Mouse (Mus musculus) CD8-positive naive resting alpha-beta T cell, adult 2 months (primary cell): ENCODE results near the gene Cav3.

Experiments
- DNase-seq, 2 experiments: peaks; one replicate each; pipeline ENCODE4 v3.0.0; 2022; ENCODE audit warnings: low read depth in 2 of 2, low spot score in 2 of 2

The Cav3 gene

GRCm38 (mm10) chr6:112459341-112459749 is at the start of gene Cav3:
Gene Cav3, plus strand, starts transcription at chr6:112459505.
- no peak for DNase-seq

- DNase-seq = no peak
These were observed 40.0 kb upstream of the Cav3 start for GRCm38 (mm10) chr6:112419333-112419732.

GRCm38 (mm10) chr6:112420883-112421282 is 38.4 kb upstream of the Cav3 start:
- no peak for DNase-seq

DNA sequence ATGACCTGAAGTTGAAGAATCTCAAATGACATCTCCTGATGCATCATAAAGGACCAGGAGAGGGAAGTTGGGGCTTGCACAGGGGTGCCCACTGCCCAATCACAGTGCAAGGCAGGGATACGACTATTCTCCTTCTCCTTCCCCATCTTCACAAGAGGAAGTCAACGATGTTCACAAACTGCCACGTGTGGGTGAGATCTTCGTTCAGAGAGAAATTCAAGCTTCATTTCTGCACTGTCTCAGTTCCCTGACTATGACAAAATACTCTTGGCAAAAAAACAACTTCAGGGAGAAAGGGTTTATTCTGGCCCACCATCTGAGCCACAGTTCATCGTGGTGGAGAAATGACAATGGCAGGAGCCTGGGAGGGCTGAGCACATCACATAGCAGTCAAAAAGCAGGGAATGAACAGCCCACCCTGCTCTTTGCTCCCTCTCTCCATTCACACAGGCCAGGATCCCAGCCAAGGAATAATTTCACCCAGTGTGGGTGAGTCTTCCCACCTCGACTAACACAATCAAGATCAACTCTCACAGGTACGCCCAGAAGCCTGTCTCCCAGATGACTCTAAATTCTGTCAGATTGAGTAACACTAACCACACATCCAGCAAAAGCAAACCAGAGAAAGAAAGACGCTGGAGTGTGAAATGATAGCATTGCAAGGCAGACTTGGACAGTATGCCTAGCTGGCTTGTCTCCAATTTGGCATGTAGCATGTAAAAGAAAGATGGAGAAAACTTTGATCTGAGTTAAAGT is 35.4 kb upstream of the Cav3 start:
- DNase-seq = no peak

DNA sequence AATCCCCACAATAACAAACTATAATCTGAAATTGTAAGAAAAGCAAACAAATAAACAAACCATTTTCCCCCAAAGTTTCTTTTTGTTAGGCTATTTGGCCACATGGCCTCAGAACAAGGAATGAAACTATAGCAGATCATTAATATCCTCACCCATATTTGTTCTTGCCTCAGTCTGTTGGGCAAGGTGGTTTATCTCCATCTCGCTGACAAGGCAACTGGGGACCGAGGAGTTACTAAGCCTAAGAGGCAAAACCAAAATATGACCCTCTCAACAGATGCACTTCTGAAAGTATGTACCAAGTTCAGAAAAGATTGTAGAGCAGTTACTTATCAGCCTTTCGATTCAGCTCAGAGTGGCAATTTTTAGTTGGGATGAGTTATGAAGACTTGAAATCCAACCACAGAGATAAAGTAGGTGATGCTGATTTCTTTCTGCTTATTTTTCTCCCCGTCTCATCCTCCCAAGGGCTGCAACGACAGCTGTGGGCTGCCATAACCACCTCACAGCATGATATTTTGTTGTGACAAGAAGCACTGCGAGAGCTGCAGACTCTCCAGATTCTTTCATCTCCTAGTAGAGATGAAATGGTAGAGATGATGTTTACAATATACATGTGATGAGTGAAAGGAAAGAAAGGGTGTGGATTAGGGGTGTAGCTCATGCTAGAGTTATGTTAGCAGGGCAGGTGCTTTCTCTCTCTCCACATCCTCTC is 33.1 kb upstream of the Cav3 start:
- no peak for DNase-seq

- no peak for DNase-seq
These were observed 13.6 kb upstream of the Cav3 start for GRCm38 (mm10) chr6:112445675-112446074.

DNA sequence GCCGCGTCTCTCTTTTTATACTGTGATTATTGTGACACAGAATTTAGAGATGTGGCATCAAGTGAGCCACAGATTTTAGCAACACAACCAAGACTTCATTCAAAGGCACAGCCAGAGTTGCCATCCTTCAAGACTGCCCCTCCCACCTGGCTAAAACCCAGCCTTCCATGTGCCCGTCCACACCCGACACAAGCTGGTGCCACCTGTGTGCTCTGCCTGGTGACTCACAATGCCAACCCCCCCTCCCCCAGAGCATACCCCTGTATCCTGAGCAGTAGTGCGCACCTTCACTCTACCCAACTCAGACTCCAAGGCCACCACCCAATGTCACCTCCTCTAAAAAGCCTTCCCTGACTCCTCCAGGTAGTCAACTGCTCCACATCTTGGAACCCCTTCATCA is 2.2 kb downstream of the Cav3 start:
- no peak for DNase-seq

DNA sequence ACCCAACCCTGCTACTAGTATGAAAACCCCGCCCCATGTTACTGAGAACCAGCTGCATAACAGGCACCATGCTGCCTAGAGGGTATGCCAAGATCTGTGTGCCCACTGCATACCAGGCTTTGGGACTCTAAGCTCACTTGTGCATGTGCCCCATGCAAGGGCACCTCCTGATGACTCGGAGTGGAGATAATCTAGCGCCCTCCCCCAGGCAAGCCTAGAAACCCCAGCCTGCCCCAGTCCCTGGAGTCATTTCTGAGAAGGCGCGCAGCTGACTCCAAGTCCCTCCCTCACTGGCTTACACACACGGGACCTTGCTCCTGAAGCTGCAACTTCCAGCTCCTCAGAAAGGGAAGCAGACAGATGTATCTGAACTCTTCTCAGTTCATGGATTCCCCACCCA is 4.0 kb downstream of the Cav3 start:
- DNase-seq = no peak

DNA sequence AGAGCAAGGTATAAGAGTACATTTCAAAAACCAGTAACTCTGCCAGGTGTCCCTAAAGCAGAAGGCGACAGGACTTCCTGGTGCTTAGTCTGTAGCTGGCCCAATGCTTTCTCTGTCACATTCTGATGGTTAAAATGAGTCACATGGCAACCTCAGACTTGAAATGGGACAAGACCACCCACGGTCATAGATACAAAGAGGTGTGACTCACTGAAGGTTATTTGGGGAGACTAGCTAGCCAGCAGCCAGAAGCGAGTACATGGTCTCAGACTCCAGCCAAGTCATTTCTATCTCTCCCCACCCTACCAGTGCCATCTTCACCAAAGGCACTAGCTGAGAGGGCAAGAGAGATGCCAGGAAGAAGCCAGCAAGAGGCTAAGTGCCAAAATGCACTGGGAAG is 6.1 kb downstream of the Cav3 start:
- DNase-seq = no peak

- no peak for DNase-seq
These were observed 6.7 kb downstream of the Cav3 start for GRCm38 (mm10) chr6:112466001-112466400.

DNA sequence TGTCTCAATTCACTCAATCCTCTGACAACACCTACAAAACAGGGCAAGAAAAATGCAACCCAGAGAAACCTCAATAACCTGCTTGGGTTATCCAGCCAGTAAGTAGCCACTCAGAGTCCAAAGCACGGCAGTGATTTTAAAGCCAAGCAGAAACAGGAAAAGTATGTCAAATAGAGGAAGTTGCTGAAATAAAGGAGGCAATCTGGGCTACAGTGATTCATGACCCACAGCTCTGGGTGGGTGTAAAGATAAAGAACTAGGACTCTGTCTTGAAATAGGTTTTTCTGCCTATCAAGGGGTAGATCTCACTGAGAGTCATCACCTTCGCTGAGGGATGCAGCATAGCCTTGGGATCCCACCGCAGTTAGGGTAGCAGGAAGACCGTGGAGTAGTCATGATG is 12.3 kb downstream of the Cav3 start:
- no peak for DNase-seq

- no peak for DNase-seq
These were observed 20.6 kb downstream of the Cav3 start for GRCm38 (mm10) chr6:112479861-112480260.

DNA sequence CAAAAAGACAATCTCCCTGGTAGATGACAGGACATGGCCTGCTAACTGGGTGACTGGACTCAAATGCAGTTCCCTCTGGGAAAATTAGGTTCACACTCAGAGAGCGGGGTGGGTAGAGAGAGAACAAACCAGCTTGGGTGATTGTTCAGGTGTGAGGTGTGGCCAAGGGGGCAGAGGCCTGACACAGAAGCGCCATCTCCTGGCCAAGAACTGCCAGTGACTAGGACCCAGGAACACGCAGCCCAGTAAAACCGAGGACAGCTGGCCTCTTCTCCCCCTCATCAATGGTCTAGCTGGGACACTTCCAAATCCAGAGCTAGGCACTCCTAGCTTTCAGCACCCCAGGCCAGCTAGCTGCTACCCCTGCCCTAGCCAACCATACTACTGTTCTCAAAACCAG is 25.0 kb downstream of the Cav3 start:
- no peak for DNase-seq

GRCm38 (mm10) chr6:112487993-112488392 is 28.7 kb downstream of the Cav3 start:
- no peak for DNase-seq

- no peak for DNase-seq
These were observed 29.5 kb downstream of the Cav3 start for GRCm38 (mm10) chr6:112488821-112489180.

- DNase-seq = no peak
These were observed 30.0 kb downstream of the Cav3 start for GRCm38 (mm10) chr6:112489181-112489909.

- DNase-seq = no peak
These were observed 30.7 kb downstream of the Cav3 start, which contains the start of gene Oxtr for GRCm38 (mm10) chr6:112489910-112490559. Gene Oxtr, minus strand, starts transcription at chr6:112489943.

- peak; percentile 21 to 35 for DNase-seq
These were observed 31.4 kb downstream of the Cav3 start for GRCm38 (mm10) chr6:112490625-112491242.

GRCm38 (mm10) chr6:112491521-112491920 is 32.2 kb downstream of the Cav3 start:
- no peak for DNase-seq

- no peak for DNase-seq
These were observed 33.4 kb downstream of the Cav3 start for GRCm38 (mm10) chr6:112492656-112493055.

DNA sequence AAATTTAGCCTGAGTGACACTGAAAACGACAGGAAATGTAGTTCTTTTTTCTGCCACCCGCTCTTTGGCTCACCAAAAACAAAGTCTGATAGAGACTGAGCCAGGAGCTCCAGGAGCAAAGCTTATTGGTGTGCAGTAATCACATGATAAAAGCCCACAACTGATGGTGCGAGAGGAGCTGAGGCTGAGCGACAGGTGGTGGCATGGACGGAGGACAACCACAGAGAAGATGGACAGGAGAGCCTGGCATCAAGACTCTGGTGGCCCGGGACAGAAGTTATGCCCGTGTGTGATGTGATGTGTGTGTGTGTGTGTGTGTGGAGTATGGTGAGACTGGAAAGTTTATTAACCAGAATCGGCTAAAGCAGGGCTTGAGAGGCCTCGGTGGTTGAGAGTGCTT is 34.1 kb downstream of the Cav3 start:
- DNase-seq = no peak
